Mouse (Mus musculus): ENCODE data around the gene Junb. TPM values are rescaled to one million over a fixed set of nuclear protein-coding genes. Genes with fewer than 3 reads are reported as not detected.

Gene Junb
- total RNA-seq, 2 experiments from 2014 or later, result 51.5 to 65.4 TPM

DNA sequence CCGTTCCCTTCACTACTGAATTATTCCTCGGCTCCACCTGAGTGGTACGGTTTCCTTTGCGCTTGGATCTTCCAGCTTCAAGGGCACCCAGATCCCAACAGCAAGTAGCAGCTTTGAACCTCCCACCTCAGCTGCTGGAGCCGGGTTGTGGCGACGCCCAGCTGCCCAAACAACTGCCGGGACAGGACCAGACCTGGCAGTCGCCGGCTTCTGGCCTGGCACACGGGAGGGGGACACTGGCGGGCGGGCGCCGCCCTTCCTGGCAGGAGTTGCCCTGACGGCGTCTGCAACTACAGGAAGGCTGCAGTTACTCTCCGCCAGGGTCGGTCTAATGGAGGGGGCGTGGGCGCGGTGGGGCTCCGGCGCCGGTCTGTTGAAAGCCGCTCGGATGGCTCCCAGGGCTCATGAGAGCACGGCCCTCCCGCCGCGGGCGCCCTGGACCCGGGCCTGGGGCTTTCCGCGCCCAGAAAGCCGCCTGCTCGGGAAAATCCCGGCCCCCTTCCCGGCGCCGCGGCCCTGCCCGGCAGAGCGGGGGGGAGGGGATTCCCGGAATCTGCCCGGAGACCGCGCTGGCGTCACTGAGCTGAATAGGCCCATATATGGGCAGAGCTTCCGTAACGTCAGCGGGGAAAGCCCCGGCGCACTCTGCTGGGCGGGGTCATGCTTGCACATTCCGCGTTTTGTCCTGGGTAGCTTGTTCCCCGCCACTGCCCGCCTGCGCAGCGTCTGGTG is 2.3 kb downstream of the Junb start:
- DNase-seq (ENCODE audit: low spot score in 2 of 2), result peak; percentile 96
- intact Hi-C loops (cut with DNase I), result loop anchor here (1.0 kb wide), 1 partner anchor 14 kb away; the partner anchor contains the start of gene Hook2

DNA sequence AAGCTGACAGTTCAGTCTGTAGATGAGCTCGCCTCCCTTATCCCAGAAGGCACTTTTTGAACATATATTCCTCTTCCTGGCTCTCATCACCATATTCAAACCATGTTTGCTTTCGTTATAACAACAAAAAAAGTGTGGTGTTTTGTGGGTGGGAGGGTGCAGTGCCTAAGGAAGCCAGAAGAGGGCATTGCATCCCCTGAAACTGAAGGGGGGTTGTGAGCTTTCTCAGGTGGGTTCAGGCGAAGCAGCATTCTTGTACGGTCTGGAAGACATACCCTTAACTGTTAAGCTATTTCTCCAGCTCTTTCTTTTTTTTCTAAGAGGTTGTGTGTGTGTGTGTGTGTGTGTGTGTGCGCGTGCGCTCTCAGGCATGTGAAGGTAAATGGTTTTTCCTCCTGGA is 3.1 kb downstream of the Junb start:
- intact Hi-C loops (cut with DNase I), result loop anchor here (2.0 kb wide), 1 partner anchor 51 kb away; the partner anchor contains the start of gene Trir
- peak; percentile 72 to 78 for DNase-seq (ENCODE audit: low spot score in 2 of 2)

DNA sequence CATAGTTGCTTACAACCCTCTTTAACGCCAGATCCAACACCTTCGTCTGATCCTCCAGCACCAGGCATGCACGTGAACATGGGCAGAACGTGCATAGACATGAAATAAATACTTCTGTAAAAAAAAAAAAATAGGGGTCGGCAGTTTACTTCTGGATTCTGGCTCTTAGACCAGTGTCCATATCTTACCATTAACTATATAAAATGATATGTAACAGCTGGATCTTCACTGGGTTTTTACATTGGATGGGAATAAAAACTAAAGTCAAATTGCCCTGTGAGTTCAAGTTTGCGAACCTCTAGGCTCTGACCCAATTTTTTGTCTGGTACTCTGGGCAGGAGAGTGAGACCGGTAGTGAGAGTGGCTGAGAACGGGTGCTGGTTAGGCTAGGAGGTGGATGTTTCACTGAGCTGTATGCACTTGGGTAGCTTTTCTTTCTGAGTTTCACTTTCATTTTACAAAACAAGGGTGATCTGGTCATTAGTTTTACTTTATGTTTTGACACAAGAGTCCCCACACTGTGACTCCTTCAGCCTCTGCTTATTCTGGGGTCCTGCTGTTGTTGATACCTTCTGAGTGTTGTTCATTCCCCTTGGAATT is 3.9 kb downstream of the Junb start:
- no peak for DNase-seq (ENCODE audit: low spot score in 2 of 2)
- intact Hi-C loops (cut with DNase I), result loop anchor here (2.0 kb wide), 1 partner anchor 52 kb away; the partner anchor contains the start of gene Trir

DNA sequence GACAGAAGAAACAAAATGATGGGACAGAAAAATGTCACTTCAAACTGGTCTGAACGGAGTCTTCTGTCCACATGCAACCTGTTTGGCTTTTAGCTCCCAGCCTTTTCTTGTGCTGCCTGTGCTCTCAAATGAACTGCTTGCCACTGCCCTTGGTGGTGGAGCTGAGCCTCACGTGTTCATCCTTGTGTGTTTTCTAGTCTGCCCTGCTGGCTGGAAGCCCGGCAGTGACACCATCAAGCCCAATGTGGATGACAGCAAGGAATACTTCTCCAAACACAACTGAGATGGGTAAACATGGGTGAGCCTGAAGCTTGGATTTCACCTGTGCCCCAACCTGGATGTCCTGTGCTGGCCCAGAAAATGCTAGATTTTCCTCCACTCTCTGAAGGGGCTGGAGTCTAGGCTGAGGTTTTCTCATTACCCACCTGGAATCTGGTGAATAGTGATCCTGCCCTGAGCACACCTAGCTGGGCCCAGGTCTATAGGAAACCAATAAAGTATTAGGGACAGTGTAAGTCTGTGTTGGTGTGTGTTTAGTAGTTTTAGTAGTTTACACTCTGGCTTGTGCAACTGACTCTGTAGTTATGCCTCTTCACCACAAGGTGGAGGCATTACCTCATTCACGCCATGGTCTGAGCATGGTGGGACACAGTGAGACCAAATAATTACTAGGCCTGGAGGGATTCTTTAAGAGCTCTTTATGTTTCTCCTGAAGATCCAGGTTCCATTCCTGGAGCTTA is 4.5 kb downstream of the Junb start:
- peak; percentile 64 to 75 for DNase-seq (ENCODE audit: low spot score in 2 of 2)
- intact Hi-C loops (cut with DNase I), result loop anchor here (2.0 kb wide), 1 partner anchor 53 kb away; the partner anchor contains the start of gene Trir

DNA sequence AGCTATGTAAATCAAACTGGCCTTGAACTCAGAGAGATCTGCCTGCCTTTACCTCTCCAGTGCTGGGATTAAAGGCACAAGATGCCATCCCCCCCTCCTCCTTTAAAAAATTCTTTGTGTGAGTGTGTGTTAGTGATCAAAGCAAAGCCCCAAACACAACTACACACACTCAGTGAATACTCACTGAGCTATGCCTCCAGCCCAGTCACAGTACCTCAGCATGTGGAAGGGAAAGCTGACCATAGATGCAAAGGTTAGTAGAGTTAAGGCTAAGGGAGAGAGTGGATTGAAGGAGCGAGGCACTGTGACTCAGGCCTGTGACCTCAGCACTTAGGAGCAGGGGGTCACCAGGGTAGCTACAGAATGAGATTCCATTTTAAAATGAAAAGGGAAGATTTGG is 5.4 kb downstream of the Junb start:
- DNase-seq (ENCODE audit: low spot score in 2 of 2), result no peak
- intact Hi-C loops (cut with DNase I), result no loop called here

DNA sequence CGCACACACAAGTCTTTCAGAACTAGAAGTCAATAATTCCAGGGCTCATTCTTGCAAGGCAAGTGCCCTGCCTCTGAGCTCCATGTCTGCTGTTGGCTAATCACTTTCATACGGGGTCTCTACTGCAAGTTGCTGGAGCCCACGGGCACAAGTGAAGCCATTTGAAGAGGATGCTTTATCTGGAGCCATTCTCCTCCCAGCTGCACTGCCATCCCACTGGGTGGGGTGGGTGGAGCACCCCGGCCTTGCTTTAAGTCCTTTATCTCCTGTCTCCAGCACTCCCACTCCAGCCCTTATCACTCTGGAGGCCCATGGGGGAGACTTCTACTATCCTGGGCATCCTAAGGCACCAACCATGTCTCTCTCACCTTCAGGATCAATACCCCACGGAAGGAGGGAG is 7.6 kb downstream of the Junb start:
- intact Hi-C loops (cut with DNase I), result no loop called here
- no peak for DNase-seq (ENCODE audit: low spot score in 2 of 2)

DNA sequence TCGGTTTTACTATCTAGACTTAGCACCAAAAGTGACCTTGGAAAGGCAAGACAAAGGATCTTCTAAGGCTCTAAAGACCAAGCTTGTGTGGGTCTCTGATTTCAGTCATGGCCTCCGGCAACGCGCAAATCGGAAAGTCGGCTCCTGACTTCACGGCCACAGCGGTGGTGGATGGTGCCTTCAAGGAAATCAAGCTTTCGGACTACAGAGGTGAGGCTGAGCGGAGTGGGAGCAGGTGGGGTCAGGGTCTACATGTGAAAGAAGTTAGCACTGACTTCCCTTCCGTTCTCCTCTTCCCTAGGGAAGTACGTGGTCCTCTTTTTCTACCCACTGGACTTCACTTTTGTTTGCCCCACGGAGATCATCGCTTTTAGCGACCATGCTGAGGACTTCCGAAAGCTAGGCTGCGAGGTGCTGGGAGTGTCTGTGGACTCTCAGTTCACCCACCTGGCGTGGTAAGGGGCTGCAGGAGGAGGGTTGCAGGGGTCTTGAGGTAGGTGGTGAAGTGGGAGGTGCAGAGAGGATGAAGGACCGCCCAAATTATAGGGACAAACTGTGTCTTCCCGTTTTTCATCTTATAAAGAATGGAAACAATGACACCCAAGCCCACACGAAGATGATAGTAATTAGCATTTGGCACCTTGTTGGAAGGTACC is 8.3 kb downstream of the Junb start:
- intact Hi-C loops (cut with DNase I), result no loop called here
- no peak for DNase-seq (ENCODE audit: low spot score in 2 of 2)

DNA sequence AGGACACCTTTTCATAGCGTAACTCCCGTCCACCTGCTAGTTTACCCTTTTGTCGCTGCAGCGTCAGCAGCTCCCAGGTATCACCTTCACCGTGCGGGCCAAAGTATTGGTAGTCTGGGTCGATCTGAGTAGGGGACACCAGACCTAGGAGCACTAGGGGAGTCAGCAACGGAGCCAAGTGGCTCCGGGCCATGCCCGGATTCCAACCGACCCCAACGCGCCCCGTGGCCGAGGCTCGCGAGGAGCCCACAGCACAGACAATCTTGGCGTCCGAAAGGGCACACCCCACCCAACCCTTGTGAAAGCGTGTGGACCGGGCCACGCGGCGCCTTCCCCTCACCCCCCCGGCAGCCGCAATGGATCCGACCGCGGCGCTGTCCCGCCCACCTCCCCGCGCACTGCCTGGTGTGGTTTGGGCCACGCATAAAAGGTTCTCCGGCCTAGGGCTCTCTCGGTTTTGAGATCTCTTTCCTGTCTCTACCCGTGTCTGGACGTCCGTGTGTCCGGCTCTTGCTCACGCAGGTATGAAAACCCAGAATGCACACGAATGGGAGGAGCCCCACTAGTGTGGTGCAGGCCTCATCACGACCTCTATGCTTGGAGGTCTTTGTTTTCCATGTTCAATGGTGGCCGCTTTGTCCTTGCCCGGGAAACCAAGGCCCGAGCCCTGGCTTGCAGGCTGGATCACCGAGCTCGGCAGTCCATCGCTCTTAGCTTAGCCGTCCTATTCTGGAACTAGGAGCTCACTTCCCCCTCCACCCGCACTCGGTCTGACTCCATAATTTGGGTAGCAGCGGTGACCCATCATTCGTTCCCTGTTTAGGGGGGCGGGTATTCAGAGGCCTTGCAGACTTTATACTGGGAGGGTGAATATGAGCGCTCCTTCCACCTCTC is 9.0 kb downstream of the Junb start, which contains the start of the genes Gm49661, Prdx2 and Rnaseh2a:
Gene Gm49661, minus strand, starts transcription at position 193 of the 894 bp plus-strand sequence.
Gene Prdx2, plus strand, starts transcription at position 347 of the 894 bp plus-strand sequence.
Gene Rnaseh2a, minus strand, starts transcription at position 527 of the 894 bp plus-strand sequence.
- DNase-seq (ENCODE audit: low spot score in 2 of 2), result peak in 1 of 2 experiments; percentile 76
- intact Hi-C loops (cut with DNase I), result no loop called here

DNA sequence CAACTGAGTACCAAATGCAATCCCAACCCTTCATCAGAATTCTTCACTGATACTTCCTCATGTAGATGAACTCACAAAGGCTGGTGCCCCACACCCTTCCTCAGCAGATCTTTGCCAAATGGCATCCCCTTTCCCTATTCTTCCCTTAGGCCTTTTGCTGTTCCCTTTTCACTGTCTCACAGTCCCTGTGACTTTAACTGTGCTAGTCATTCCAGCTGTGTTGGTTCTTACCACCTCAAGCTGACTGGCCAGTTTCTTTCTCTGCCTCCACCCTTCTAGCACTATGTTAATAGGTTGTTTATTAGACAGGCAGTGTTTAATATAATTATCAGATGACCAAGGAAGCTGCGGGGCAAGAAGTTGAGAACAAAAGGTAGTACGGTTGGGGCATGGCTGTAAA is 9.9 kb downstream of the Junb start:
- DNase-seq (ENCODE audit: low spot score in 2 of 2), result no peak
- intact Hi-C loops (cut with DNase I), result no loop called here

DNA sequence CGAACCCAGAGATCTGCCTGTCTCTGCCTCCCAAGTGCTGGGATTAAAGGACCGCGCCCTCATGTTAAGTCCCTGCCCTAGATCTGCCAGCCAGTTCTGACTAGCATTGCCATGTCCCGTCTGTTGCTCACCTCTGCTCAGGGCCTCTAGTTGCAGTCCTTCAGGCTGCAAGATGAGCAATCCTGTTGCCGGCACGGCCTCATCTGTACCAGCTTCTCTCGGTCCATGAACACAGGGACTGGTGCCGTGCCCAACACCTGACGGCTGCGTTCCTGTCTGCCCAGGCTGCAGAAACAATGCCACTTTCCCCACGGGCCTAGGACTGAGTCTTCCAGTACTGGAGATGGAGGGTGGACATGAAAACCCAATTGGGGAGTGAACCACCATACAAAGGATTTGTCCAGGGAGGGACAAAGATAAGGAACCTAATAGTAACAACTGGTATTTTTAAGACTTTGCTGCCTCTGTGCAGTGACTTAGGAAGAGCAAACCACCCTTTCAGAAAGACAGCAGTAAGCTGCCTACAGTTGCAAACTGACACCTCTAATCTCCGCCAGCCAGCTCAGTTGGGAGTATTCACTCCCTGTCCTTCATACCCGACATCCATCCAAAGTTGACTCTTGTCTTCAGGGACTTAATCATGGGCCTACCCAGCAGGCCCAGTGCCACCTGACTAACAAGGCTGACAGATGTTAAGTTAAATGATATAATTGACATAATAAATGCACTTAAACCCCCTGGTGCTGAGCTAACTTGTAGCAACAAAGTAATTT is 10.8 kb downstream of the Junb start:
- DNase-seq (ENCODE audit: low spot score in 2 of 2), result no peak
- intact Hi-C loops (cut with DNase I), result no loop called here

DNA sequence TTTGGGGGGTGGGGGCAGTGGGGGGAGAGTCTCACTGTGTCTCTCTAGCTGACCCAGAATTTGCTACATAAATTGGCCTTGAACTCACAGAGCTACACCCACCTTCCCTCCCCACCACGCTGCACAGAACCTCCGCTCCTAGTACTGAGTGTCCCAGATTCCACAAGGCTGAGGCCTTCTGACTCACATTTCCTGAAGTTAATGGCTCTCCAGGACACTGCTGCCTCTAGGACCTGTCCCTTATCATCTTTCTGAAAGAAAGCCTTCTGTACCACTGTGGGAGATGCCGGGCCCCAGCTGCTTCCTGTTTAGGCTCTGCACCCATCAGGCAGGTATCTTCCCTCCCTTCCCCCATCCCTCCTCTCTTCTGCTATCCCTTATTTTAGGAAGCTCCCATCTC is 11.9 kb downstream of the Junb start:
- no peak for DNase-seq (ENCODE audit: low spot score in 2 of 2)
- intact Hi-C loops (cut with DNase I), result no loop called here

DNA sequence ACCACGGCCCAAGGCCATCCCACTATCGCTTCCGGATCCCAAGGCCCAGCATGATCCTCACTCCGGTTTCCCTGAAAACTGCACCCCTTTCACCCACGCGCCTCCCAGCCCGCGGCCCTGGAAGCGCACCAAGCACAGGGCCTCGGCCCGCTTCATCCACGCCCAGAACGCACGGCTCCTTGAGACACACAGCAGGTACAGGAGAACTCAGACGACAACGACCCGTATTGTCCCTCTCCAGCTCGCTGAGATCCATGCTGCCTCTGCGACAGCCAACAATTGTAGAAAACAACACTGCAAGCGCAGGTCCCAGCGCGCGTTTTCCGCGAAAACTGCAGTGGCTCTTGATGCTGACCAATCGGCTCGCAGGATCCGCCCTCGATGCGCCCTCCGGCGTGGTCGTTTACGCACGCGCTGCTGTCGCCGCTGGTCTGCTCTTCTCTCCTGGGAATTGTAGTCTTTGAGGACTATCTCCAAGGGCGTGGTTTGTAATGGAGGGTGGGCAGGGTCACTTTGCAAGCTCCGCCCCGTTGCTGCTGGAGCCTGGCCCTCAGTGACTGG is 12.7 kb downstream of the Junb start:
- intact Hi-C loops (cut with DNase I), result no loop called here
- peak; percentile 95 to 96 for DNase-seq (ENCODE audit: low spot score in 2 of 2)

DNA sequence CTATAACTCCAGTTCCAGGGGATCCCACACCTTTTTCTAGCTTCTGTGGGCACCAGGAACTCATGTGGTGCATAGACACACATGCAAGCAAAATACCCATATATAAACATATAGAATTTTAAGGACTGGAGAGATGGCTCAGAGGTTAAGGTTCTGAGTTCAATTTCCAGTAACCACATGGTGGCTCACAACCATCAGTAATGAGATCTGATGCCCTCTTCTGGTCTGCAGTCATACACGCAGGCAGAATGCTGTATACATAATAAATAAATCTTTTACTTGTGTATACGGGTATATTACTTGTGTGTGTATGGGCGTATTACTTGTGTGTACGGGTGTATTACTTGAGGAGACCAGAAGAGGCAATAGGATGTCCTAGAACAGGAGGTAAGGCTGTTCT is 14.6 kb downstream of the Junb start:
- intact Hi-C loops (cut with DNase I), result no loop called here
- DNase-seq (ENCODE audit: low spot score in 2 of 2), result no peak

DNA sequence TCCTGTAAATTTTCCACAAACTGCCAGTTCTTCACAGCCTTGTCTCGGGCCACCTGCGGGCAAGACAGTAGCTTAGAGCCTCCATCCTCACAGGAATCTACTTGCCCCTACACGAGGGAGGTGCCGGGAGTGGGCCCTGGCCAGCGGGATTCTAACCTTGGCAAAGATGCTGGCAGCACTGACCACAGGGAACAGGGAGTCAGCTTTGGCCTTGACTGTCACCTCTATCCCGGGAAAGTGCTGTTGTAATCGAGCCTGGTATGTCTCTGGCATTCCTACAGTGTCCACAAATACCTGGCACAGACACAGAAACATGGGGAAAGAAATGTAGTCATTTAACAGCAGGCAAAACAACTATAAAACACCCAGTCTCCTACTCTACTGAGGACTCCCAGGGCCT is 18.7 kb downstream of the Junb start:
- no peak for DNase-seq (ENCODE audit: low spot score in 2 of 2)
- intact Hi-C loops (cut with DNase I), result no loop called here

DNA sequence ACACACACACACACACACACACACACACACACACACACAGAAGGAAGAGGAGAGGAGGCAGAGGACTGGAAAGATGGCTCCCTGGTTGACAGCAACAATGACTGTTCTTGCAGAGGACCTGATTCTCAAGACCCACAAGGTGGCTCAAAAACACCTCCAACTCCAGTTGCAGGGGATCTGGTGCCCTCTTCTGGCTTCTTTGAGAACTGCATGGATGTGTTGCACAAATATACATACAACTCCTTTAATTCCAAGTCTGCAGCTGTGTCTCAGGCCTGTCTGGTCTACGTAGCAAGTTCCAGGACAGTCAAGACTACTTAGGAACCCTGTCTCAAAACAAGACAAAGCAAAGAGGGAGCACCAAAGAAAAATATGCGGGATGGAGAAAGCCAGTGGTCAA is 21.8 kb downstream of the Junb start:
- intact Hi-C loops (cut with DNase I), result no loop called here

DNA sequence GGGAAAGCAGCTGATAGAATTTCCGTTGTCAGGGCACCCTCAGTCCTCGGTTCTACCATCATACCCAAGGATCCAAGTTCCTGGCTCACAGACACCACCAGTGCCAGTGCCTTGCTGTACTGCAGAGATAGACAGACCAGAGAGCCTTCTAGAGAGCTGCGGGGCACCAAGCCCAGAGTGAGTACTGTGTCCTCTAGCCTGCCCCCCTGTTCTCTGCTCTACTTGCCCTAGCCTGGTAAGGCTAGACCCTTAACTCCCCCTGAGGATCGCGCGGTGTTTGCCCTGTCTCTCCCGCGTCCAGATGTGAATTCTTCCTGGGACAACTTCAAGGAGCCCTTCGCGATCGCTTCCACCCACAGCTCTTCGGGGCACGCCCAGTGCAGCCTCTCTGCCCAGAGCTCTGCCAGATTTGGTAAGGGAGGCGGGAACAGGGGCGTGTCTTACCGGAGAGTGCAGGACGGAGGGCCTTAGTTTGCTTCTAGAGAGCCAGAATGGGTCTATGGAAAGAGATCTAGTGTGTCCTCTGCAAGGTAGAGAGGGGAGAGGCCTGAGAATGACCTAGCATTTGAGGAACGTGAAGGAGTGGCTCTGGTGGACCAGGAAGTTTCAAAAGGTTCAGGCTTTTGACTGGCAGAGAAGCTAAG is 25.8 kb downstream of the Junb start:
- DNase-seq (ENCODE audit: low spot score in 2 of 2), result no peak
- intact Hi-C loops (cut with DNase I), result no loop called here

More for the DNA sequence above, 21.8 kb downstream of the Junb start:
- peak; percentile 86 to 89 for DNase-seq (ENCODE audit: low spot score in 2 of 2)

DNA sequence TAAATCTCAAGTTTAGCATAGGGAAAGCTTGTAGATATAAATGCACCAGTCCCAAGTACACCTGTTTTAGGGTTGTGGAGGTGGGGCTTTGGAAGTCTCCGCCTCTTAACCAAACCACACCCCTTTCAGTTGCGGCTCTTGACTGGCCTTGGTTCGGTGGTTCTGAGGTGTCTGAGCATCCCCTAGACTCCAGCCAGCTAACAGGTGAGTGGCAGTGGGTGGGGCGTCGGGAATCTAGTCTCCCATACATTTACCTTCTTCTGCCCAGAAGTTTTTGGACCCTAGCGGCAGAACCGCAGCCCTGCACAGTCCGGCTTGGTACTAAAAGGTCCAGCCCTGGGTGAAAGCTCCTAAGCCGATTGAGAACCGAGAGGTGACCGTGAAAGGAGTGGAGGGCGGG is 28.8 kb downstream of the Junb start:
- intact Hi-C loops (cut with DNase I), result no loop called here

More for the DNA sequence above, 28.8 kb downstream of the Junb start:
- no peak for DNase-seq (ENCODE audit: low spot score in 2 of 2)

Measured in left cerebral cortex, postnatal 14 days (tissue).